Mouse (Mus musculus): ENCODE data around the gene Gm4981. TPM values are rescaled to one million over a fixed set of nuclear protein-coding genes. Genes with fewer than 3 reads are reported as not detected.
"Not testable (repeated sequence)": the region's sequence is repeated elsewhere in the genome, so short reads cannot be mapped to it uniquely, and the experiment has no call there.

The Gm4981 gene
- total RNA-seq (2017), result 0.23 TPM in 1 of 2 replicates, not detected in the other

DNA sequence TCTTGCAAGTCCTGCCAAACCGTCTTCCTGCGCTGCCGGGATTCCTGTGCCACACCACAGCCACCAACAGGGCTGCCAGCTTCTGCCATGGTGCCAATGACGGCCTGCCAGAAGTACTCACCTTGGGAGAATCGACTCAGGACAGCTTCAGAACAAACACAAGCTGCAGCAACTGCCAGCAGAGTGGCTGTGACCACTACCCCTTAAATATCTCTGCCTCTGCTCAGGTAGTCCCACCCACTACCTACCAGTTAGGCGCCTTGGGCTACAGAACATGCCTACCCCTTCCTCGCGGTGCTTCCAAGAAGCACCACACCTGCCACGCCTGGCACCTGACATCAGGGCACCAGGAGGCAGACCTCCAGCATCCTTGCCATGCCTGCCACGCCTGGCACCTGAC lies at the start of gene Gm4981:
Gene Gm4981, minus strand, starts transcription at position 89 of the 400 bp plus-strand sequence.
- no peak for ATAC-seq (ENCODE audit: extremely low read depth, insufficient number of reproducible peaks, low FRiP score, poor library complexity, severe bottlenecking)

DNA sequence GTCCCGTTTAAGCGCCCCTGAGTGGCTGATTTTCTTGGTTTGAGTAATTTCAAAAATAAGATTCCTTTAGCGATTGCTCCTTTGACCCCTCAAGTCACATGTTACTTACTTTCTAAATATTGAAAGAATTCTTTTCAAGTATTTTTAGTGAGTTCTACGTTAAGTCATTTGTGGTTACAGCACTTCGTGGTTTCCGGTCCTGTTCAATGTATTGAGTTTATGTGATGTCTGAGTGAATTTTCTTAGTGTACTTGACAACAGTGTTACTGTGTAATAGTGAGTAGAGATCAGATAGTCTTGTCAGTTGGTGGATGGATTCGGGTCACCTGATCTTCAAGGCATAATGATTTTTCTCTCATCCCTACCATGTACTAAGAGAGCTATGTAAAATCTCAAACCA lies 45.7 kb upstream of the Gm4981 start:
- no peak for ATAC-seq (ENCODE audit: extremely low read depth, insufficient number of reproducible peaks, low FRiP score, poor library complexity, severe bottlenecking)

DNA sequence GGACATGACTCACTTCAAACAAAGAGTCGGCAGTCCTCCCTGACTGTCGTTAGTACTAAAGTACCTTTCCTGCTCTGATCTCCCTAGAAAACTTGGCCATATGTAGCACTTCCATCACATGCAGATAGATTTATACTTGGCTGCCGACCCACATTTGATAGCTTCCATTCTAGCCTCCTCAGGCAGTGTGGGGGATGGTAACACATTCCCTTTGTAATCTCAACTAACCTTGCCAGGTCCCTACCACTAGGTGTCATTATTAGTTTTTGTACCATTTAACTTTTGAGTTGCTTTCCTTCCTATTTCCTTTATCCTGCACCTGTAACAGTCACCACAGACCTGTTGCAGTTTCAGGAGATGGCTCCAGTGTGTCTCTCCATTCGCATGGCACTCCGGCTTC lies 22.0 kb upstream of the Gm4981 start:
- ATAC-seq (ENCODE audit: extremely low read depth, insufficient number of reproducible peaks, low FRiP score, poor library complexity, severe bottlenecking), result no peak

DNA sequence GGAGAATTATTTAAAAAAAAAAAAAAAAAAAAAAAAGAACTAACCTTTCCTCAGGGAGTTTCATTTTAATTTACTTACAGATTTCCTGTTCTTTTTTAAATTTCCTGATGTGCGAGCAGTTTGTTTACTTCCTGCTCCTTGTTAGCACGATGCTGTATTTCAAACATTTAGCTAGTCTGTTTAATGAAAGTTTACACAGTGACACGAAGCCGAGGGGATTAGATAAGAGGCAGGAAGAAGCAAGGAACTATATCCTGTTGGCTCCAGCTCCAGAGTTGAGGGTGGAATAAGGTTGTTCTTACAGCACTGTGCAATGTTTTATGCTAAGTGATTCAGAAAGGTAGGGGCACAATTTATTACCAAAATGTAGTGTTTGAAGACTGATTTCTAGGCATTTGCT lies 19.5 kb upstream of the Gm4981 start:
- ATAC-seq (ENCODE audit: extremely low read depth, insufficient number of reproducible peaks, low FRiP score, poor library complexity, severe bottlenecking), result no peak

DNA sequence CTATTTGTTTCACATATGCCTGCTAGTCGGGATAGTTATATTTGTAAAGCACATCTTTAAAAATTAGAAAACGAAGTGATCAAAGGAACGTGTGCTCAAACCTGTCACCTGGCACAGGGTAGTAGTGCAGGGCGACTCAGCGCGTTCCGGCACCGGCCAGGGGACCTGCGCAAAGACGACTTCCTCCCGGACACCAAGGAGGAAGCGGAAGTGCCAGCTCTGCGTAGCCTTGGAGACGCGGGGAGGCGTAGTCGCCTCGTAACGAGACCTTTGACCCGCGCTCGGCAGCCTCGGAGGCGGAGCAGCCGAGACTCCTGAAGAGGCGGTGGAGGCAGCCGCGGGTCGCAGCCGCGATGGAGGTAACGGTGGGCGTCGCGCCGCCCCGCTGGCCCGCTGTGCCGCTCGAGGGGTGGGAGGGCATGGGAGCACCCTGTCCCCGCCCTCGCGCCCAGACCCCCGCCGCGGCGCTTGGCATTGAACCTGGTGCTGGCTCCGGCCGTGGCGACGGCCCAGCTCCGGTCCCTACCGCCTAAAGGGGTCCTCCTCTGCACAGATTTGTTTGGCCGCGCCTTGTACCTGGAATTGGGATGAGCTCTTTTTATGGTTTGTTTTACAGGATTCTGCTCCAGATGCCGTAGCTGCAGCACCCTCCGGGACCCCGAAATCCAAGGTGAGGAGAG lies 18.9 kb upstream of the Gm4981 start, which contains the start of gene Gcc2:
Gene Gcc2, plus strand, starts transcription at position 285 of the 680 bp plus-strand sequence.
- peak; percentile 100 for ATAC-seq (ENCODE audit: extremely low read depth, insufficient number of reproducible peaks, low FRiP score, poor library complexity, severe bottlenecking)

DNA sequence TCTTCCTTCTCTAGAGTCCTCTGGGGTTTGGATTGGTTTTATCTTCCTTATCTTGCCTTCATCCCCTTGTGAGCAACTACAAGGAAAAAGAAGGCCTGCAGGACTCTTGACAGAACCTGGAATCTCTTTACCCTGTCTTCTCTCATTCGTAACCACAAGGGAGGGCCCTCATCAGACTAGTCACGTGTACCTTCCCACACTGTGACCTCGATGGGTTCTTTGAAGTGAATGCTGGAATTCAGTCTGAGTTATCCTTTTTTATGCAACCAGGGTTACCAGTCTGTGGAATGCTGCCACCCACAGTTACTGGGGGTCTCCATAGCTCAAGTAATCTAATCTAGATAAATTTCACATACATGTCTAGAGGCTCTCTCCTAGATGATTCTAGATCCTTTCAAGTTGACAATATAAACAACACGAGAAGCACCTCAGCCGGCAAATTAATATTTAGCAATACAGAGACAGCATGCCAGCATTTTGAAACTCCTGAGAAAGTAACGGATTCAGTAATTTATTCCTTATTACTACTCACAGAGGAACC lies 18.2 kb upstream of the Gm4981 start:
- ATAC-seq (ENCODE audit: extremely low read depth, insufficient number of reproducible peaks, low FRiP score, poor library complexity, severe bottlenecking), result no peak

DNA sequence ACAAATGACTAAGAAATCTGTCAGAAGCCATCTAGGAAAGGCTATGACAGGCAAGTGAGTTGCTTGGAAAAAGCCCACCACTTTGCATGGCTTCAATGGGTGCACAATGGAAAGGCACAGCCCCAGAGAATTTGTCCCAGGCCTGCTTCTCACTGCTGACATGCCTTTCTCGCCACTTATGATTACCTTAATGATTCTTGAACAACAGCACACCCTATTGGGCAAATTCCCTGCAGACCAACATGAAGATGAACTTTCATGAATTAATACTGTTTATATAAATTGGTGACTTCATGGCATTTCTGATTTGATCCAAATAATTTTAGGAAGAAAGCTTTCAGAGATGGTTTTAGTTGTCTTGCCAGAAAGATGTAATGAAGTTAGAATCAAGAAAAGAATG lies 13.0 kb upstream of the Gm4981 start:
- no peak for ATAC-seq (ENCODE audit: extremely low read depth, insufficient number of reproducible peaks, low FRiP score, poor library complexity, severe bottlenecking)

DNA sequence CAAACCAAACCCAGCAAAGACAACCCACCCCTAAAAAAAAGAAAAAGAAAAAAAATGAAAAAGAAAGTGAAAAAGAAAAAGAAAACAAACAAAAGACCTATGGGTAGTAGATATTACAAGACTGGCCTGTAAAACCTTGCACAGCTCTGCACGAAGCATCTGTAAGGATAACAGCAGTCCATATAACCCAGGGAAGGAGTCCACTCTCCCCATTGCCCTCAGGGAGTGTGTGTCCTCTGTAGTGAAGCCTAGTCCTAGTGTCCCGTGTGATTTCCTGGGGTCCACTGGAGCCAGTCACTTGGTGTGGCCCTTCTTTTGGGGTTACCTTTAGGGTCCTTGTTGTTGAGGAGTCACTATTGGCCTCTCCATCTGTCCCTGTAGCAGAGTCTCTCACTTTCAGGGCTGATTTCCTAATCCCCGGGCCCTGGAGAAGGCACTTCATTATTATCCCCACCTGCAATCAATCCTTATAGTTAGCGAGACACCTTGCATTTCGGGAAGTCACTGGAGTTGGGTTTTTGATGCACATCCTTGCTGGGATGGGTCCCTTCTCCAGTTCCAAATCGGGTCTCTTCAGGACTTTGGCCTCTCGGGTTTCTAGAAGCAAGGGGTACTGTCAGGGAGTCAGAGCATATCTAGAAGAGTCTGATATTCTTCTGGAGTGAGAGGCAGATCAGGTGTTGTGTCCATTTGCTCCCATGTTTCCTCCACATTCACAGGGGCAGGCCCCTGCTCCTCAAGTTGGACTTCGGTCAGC lies 2.7 kb upstream of the Gm4981 start:
- ATAC-seq (ENCODE audit: extremely low read depth, insufficient number of reproducible peaks, low FRiP score, poor library complexity, severe bottlenecking), result peak; percentile 47

DNA sequence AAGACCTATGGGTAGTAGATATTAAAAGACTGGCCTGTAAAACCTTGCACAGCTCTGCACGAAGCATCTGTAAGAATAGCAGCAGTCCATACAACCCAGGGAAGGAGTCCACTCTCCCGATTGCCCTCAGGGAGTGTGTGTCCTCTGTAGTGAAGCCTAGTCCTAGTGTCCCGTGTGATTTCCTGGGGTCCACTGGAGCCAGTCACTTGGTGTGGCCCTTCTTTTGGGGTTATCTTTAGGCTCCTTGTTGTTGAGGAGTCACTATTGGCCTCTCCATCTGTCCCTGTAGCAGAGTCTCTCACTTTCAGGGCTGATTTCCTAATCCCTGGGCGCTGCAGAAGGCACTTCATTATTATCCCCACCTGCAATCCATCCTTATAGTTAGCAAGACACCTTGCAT lies 1.5 kb downstream of the Gm4981 start:
- not testable (repeated sequence) for ATAC-seq (ENCODE audit: extremely low read depth, insufficient number of reproducible peaks, low FRiP score, poor library complexity, severe bottlenecking)

DNA sequence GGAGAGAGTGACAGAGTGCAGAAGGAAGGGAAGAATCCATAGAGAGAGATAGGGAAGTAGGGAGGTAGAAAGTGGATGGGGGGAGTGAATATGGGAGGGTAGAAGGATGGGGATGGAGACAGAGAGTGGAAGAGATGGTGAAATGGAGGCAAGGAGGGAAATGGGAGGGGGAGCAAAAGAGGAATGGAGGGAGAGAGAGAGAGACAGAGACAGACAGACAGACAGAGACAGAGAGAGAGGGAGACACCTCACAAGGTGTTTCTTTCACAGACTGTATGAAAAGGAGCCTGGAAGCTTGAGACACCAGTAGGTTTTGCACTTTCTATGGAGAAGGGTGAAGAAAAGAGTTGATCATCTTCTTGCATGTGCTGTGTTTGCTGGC lies 2.8 kb downstream of the Gm4981 start:
- ATAC-seq (ENCODE audit: extremely low read depth, insufficient number of reproducible peaks, low FRiP score, poor library complexity, severe bottlenecking), result not testable (repeated sequence)

DNA sequence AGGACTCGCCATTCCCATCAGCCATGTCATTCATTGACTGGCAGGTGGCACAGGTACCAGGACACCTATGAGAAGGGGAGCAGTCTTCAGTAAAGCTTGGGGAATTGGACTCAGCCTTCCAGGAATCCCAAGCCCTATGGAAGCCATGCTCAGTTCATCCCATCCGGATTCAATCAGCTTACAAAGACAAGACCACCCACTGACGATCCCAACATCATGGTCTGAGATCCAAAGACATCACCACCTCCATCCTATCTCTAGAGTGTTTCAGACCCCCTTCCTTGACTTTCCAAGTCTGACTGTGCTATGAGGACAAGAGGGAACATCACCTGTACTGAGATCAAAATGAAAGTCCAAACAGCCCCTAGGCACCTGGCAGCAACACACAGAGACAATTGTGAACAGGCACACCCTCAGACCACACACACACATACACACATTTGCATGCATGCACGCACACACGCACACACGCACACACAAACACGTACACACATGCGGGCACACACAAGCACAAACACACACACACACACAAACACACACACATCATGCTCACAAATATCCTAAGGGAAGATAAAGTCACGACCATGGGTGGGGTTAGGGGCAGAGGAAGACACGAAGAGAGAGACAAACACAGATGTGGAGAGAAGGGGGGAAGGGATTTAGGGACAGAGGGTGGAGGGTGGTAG lies 3.3 kb downstream of the Gm4981 start:
- peak; percentile 5 for ATAC-seq (ENCODE audit: extremely low read depth, insufficient number of reproducible peaks, low FRiP score, poor library complexity, severe bottlenecking)

DNA sequence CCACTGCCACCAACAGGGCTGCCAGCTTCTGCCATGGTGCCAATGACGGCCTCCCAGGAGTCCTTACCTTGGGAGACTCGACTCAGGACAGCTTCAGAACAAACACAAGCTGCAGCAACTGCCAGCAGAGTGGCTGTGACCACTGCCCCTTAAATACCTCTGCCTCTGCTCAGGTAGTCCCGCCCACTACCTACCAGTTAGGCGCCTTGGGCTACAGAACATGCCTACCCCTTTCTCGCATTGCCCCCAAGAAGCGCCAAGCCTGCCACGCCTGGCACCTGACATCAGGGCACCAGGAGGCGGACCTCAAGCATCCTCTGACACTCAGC lies 3.9 kb downstream of the Gm4981 start, which contains the start of gene Duxf3:
Gene Duxf3, minus strand, starts transcription at position 35 of the 329 bp plus-strand sequence.
- peak; percentile 13; the same call in 1 of the 2 replicates for ATAC-seq (ENCODE audit: extremely low read depth, insufficient number of reproducible peaks, low FRiP score, poor library complexity, severe bottlenecking)

DNA sequence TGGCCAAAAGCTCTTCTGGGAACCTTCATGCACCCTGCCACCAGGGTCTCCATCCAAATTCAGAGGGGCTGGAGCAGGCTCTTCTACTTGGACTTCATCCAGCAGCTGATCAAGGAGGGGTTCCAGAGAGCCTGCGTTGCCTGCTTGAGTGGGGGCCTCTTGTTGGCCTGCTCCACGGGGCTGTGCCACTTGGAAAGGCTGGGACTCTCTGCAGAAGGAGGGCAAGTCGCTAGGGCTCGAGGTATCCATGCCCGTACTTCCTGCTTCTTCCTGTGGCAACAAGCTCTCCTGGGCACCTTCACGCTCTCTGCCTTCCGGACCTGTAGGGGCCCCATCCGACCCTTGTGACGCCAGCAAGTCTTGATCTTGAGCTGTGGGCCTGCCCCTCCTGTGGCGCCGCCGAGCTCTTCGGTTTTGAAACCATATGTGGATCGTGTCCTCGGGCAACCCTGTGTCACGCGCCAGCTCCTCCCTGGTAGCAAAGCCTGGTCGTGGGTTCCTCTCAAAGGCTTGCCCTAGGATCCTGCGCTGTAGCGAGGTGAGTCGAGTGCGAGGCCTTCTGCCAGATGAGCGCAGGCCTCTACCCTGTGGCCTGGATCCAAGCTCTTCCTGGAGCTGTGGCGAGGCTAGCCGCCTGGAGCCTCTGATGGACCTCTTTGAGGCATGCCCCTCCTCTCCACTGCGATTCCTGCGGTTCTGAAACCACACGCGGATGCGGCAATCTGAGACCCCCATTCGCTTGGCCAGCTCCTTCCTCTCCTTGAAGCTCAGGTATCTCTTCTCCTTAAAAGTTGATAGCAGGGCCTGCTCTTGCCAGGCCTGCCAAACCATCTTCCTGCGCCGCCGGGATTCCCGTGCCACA lies 4.5 kb downstream of the Gm4981 start:
- ATAC-seq (ENCODE audit: extremely low read depth, insufficient number of reproducible peaks, low FRiP score, poor library complexity, severe bottlenecking), result peak; percentile 32

DNA sequence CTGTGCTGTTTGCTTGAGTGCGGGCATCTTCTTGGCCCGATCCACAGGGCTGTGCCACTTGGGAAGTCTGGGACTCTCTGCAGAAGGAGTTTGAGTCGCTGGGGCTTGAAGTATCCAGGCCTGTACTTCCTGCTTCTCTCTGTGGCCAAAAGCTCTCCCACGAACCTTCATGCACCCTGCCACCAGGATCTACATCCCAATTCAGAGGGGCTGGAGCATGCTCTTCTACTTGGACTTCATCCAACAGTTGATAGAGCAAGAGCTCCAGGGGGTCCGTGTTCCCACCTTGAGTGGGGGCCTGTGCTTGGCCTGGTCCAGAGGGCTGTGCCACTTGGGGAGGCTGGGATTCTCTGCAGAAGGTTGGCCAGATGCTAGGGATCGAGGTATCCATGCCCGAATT lies 5.4 kb downstream of the Gm4981 start:
- not testable (repeated sequence) for ATAC-seq (ENCODE audit: extremely low read depth, insufficient number of reproducible peaks, low FRiP score, poor library complexity, severe bottlenecking)

DNA sequence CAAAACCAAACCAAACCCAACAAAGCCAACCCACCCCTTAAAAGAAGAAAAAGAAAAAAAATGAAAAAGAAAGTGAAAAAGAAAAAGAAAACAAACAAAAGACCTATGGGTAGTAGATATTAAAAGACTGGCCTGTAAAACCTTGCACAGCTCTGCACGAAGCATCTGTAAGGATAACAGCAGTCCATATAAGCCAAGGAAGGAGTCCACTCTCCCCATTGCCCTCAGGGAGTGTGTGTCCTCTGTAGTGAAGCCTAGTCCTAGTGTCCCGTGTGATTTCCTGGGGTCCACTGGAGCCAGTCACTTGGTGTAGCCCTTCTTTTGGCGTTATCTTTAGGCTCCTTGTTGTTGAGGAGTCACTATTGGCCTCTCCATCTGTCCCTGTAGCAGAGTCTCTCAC lies 6.5 kb downstream of the Gm4981 start:
- not testable (repeated sequence) for ATAC-seq (ENCODE audit: extremely low read depth, insufficient number of reproducible peaks, low FRiP score, poor library complexity, severe bottlenecking)

DNA sequence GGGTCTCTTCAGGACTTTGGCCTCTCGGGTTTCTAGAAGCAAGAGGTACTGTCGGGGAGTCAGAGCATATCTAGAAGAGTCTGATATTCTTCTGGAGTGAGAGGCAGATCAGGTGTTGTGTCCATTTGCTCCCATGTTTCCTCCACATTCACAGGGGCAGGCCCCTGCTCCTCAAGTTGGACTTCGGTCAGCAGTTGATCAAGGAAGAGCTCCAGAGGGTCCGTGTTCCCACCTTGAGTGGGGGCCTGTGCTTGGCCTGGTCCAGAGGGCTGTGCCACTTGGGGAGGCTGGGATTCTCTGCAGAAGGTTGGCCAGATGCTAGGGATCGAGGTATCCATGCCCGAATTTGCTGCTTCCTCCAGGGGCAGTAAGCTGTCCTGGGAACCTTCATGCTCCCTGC lies 8.7 kb downstream of the Gm4981 start:
- not testable (repeated sequence) for ATAC-seq (ENCODE audit: extremely low read depth, insufficient number of reproducible peaks, low FRiP score, poor library complexity, severe bottlenecking)

DNA sequence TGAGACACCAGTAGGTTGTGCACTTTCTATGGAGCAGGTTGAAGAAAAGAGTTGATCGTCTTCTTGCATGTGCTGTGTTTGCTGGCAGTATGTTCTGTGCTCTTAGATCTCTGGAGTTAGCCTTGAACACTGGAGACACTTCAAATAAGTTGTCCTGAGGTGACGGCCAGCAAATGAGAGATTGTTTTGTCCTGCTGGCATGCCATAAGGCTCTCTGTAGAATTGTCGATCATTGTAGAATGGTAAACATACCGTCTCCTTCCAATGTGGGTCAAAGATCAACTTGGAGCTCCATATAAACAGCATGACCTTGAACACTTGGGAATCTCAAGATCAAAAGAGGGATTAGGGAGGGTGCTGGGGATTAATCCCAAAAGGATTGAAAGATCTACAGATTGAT lies 10.1 kb downstream of the Gm4981 start:
- ATAC-seq (ENCODE audit: extremely low read depth, insufficient number of reproducible peaks, low FRiP score, poor library complexity, severe bottlenecking), result not testable (repeated sequence)

DNA sequence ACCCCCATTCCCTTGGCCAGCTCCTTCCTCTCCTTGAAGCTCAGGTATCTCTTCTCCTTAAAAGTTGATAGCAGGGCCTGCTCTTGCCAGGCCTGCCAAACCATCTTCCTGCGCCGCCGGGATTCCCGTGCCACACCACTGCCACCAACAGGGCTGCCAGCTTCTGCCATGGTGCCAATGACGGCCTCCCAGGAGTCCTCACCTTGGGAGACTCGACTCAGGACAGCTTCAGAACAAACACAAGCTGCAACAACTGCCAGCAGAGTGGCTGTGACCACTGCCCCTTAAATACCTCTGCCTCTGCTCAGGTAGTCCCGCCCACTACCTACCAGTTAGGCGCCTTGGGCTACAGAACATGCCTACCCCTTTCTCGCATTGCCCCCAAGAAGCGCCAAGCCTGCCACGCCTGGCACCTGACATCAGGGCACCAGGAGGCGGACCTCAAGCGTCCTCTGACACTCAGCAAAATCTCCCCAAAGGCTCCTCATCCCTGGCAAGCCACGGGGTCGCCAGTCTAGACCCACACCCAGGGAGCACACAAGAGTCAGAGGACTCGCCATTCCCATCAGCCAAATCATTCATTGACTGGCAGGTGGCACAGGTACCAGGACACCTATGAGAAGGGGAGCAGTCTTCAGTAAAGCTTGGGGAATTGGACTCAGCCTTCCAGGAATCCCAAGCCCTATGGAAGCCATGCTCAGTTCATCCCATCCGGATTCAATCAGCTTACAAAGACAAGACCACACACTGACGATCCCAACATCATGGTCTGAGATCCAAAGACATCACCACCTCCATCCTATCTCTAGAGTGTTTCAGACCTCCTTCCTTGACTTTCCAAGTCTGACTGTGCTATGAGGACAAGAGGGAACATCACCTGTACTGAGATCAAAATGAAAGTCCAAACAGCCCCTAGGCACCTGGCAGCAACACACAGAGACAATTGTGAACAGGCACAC lies 11.4 kb downstream of the Gm4981 start, which contains the start of gene AW822073:
Gene AW822073, minus strand, starts transcription at position 104 of the 959 bp plus-strand sequence.
- ATAC-seq (ENCODE audit: extremely low read depth, insufficient number of reproducible peaks, low FRiP score, poor library complexity, severe bottlenecking), result not testable (repeated sequence)

Measured in neutrophil, adult 5-6 weeks (primary cell).